In genomic region chr6:145341301-145342193, GRCm38 (mm10) we compare ENCODE assay signal across 8 mouse cellular contexts.
DNase-seq lines count a peak whose midpoint lies in the region; ATAC-seq and TF ChIP-seq lines count a peak whose summit lies in the region.

No protein-coding gene starts in this region.

- WGBS in forebrain, embryonic 16.5 days: under 1% methylated on average over 33 of the region's 33 CpGs
- WGBS in neural tube, embryonic 14.5 days: under 1% methylated on average over 33 of the region's 33 CpGs

- H3K4me1 ChIP-seq in MEL (ENCODE audit: control insufficient read depth in 1 of 2, insufficient read depth in 2 of 2, low read length in 2 of 2): no peaks in the 10 kb centered on the region; a peak in 3 of 4 replicates
- peaks cover 7% of the 10 kb centered on the region for H3K4me1 ChIP-seq in forebrain, embryonic 16.5 days (replicated peaks; ENCODE audit: control insufficient read depth, insufficient read depth, low read length)
- no peaks in the 10 kb centered on the region for H3K4me1 ChIP-seq in neural tube, embryonic 14.5 days (ENCODE audit: control insufficient read depth, insufficient read depth, low read length)
- peaks cover 21% of the 10 kb centered on the region for H3K4me1 ChIP-seq in testis, adult 2 months (ENCODE audit: control insufficient read depth, insufficient read depth, low read length)

- peak overlapping the region; percentile 53 to 74 for H3K4me3 ChIP-seq in MEL (ENCODE audit: control insufficient read depth in 1 of 2, insufficient read depth in 1 of 2, low read depth in 2 of 2, low read length in 2 of 2)
- H3K4me3 ChIP-seq in forebrain, embryonic 16.5 days (replicated peaks; ENCODE audit: low read length): peak overlapping the region; percentile 68
- peak overlapping the region; percentile 38 for H3K4me3 ChIP-seq in neural tube, embryonic 14.5 days (ENCODE audit: low read depth, low read length)
- peak overlapping the region; percentile 69 for H3K4me3 ChIP-seq in testis, adult 2 months (ENCODE audit: control insufficient read depth, low read depth, low read length)

- DNase-seq in MEL (ENCODE audit: low read depth, low spot score): peak; percentile 96
- DNase-seq in cerebellum, adult 18-20 months: peak; percentile 91 to 94
- peak; percentile 80 for DNase-seq in heart, postnatal 36 days
- DNase-seq in layer of hippocampus, adult 18-20 months (ENCODE audit: low spot score in 2 of 2): peak; percentile 76 to 96
- DNase-seq in lung, adult 18-20 months: peak; percentile 86 to 91

- no peak for TF ChIP-seq POLR2A in MEL (IDR thresholded peaks at IDR 0.05; ENCODE audit: control insufficient read depth in 1 of 2, insufficient read depth in 1 of 2, low read depth in 1 of 2, low read length in 2 of 2, poor library complexity in 1 of 2)
- TF ChIP-seq POLR2A in testis, adult 2 months (IDR thresholded peaks at IDR 0.05; ENCODE audit: control insufficient read depth, low read depth, low read length): peak; percentile 53; the same call in 1 of the 2 replicates

- no peaks in the 10 kb centered on the region; a peak in 1 of 4 replicates for H3K36me3 ChIP-seq in MEL (ENCODE audit: control insufficient read depth in 1 of 2, insufficient read depth in 2 of 2, low read length in 2 of 2)
- H3K36me3 ChIP-seq in forebrain, embryonic 16.5 days (ENCODE audit: control insufficient read depth, insufficient read depth): no peaks in the 10 kb centered on the region
- no peaks in the 10 kb centered on the region for H3K36me3 ChIP-seq in neural tube, embryonic 14.5 days (ENCODE audit: control insufficient read depth, insufficient read depth, low read length)
- H3K36me3 ChIP-seq in testis, adult 2 months (ENCODE audit: control insufficient read depth, insufficient read depth, low read length): no peaks in the 10 kb centered on the region

- peak; percentile 95 for TF ChIP-seq RAD21 in MEL (IDR thresholded peaks at IDR 0.05; ENCODE audit: low read depth, low read length)

- no peaks in the 10 kb centered on the region for H3K79me2 ChIP-seq in MEL (ENCODE audit: control insufficient read depth, insufficient read depth, low read length, poor library complexity)

- H3K9me3 ChIP-seq in MEL (replicated peaks; ENCODE audit: insufficient read depth, low read length): no peaks in the 10 kb centered on the region
- no peaks in the 10 kb centered on the region for H3K9me3 ChIP-seq in forebrain, embryonic 16.5 days (ENCODE audit: control insufficient read depth, low read length)
- no peaks in the 10 kb centered on the region for H3K9me3 ChIP-seq in neural tube, embryonic 14.5 days (ENCODE audit: control insufficient read depth, low read length)

- intact Hi-C loops in heart, postnatal 36 days (cut with DNase I): loop anchor here (1.0 to 2.0 kb wide), 6 partner anchors 91 to 253 kb away; partner anchors contain the start of genes Casc1, Etfrf1 and Kras

- H3K27ac ChIP-seq in MEL (ENCODE audit: control insufficient read depth, low read depth, low read length): peak overlapping the region; percentile 42
- H3K27ac ChIP-seq in forebrain, embryonic 16.5 days (ENCODE audit: low read length): peak overlapping the region; percentile 67
- peak overlapping the region; percentile 79 for H3K27ac ChIP-seq in neural tube, embryonic 14.5 days (ENCODE audit: low read depth, low read length)
- peak overlapping the region; percentile 68 for H3K27ac ChIP-seq in testis, adult 2 months (ENCODE audit: control insufficient read depth, insufficient read depth, low read depth, low read length)

- H3K4me2 ChIP-seq in forebrain, embryonic 16.5 days (ENCODE audit: low read length): peak overlapping the region; percentile 73
- peak overlapping the region; percentile 70 for H3K4me2 ChIP-seq in neural tube, embryonic 14.5 days (ENCODE audit: low read depth, low read length)

- TF ChIP-seq EP300 in MEL (IDR thresholded peaks at IDR 0.05; ENCODE audit: low read depth in 1 of 2, low read length in 2 of 2): no peak

- ATAC-seq in forebrain, embryonic 16.5 days: peak; percentile 49
- peak; percentile 56 for ATAC-seq in neural tube, embryonic 14.5 days (ENCODE audit: low read depth)

- peak; percentile 62 to 97 (median 70) for TF ChIP-seq CTCF in MEL (IDR thresholded peaks at IDR 0.05 in 2 of 3, conservative IDR thresholded peaks at IDR 0.05 in 1 of 3; ENCODE audit: control insufficient read depth in 1 of 3, insufficient read depth in 1 of 3, low read depth in 2 of 3, low read length in 3 of 3, poor library complexity in 1 of 3, severe bottlenecking in 1 of 3)
- peak; percentile 15; the same call in 1 of the 2 replicates for TF ChIP-seq CTCF in testis, adult 2 months (IDR thresholded peaks at IDR 0.05; ENCODE audit: control insufficient read depth, insufficient read depth, insufficient replicate concordance, low read depth, low read length)

- H3K9ac ChIP-seq in MEL (ENCODE audit: control insufficient read depth, low read depth, low read length, poor library complexity, severe bottlenecking): peak overlapping the region; percentile 61
- peak overlapping the region; percentile 24 for H3K9ac ChIP-seq in forebrain, embryonic 16.5 days (replicated peaks; ENCODE audit: low read depth, low read length)
- H3K9ac ChIP-seq in neural tube, embryonic 14.5 days (replicated peaks; ENCODE audit: low read depth, low read length): peak overlapping the region; percentile 21

- H3K27me3 ChIP-seq in MEL (ENCODE audit: control insufficient read depth in 1 of 2, insufficient read depth in 2 of 2, low read length in 2 of 2): no peaks in the 10 kb centered on the region; a peak in 1 of 4 replicates
- no peaks in the 10 kb centered on the region; the same call in 1 of the 2 replicates for H3K27me3 ChIP-seq in forebrain, embryonic 16.5 days (replicated peaks; ENCODE audit: control insufficient read depth, insufficient read depth, low read length)
- no peaks in the 10 kb centered on the region for H3K27me3 ChIP-seq in neural tube, embryonic 14.5 days (ENCODE audit: control insufficient read depth, insufficient read depth, low read length)
- no peaks in the 10 kb centered on the region for H3K27me3 ChIP-seq in testis, adult 2 months (ENCODE audit: control insufficient read depth, insufficient read depth, low read length)

TF ChIP-seq in MEL, 35 proteins besides CTCF, POLR2A, EP300 and RAD21:
- TF ChIP-seq TBP (IDR thresholded peaks at IDR 0.05; ENCODE audit: low read depth, low read length) (peak; percentile 55; the same call in 1 of the 2 replicates), SIN3A (IDR thresholded peaks at IDR 0.05; ENCODE audit: low read length) (peak; percentile 91), BHLHE40 (IDR thresholded peaks at IDR 0.05; ENCODE audit: borderline replicate concordance, low read depth, low read length) (0 out of 2 replicates have a peak, but pooled peaks have one; percentile 13), KAT2A (conservative IDR thresholded peaks at IDR 0.05; ENCODE audit: low read depth, low read length) (no peak), ETS1 (IDR thresholded peaks at IDR 0.05; ENCODE audit: low read depth, low read length) (peak; percentile 55; the same call in 1 of the 2 replicates), TCF12 (IDR thresholded peaks at IDR 0.05; ENCODE audit: low read depth, low read length) (0 out of 2 replicates have a peak, but pooled peaks have one; percentile 17), MXI1 (IDR thresholded peaks at IDR 0.05; ENCODE audit: low read depth, low read length) (peak; percentile 38), GABPA (IDR thresholded peaks at IDR 0.05; ENCODE audit: low read depth, low read length) (no peak), USF1 (IDR thresholded peaks at IDR 0.05; ENCODE audit: low read depth, low read length) (peak; percentile 45; the same call in 1 of the 2 replicates), ZC3H11A (IDR thresholded peaks at IDR 0.05; ENCODE audit: low read depth, low read length) (peak; percentile 93), RCOR1 (IDR thresholded peaks at IDR 0.05; ENCODE audit: low read depth, low read length) (peak; percentile 59), ZNF384 (IDR thresholded peaks at IDR 0.05; ENCODE audit: low read depth, low read length) (peak; percentile 100), USF2 (IDR thresholded peaks at IDR 0.05; ENCODE audit: borderline replicate concordance in 1 of 2, insufficient read depth in 1 of 2, low read depth in 1 of 2, low read length in 2 of 2) (no peak), HCFC1 (IDR thresholded peaks at IDR 0.05; ENCODE audit: low read depth, low read length) (no peak), MAZ (IDR thresholded peaks at IDR 0.05; ENCODE audit: low read depth, low read length) (peak; percentile 52; the same call in 1 of the 2 replicates), GATA1 (IDR thresholded peaks at IDR 0.05; ENCODE audit: low read depth, low read length) (peak; percentile 27; the same call in 1 of the 2 replicates), MYC (IDR thresholded peaks at IDR 0.05; ENCODE audit: low read depth, low read length) (peak; percentile 60; the same call in 1 of the 2 replicates), SMC3 (IDR thresholded peaks at IDR 0.05; ENCODE audit: low read depth, low read length) (peak; percentile 98)

Comparison
In these comparisons a context has a peak if more than half of its experiments do, and no peak if none do; other contexts are left out.
1. Peak in every context shown above with its lines: DNase-seq, ATAC-seq, H3K4me3 ChIP-seq and H3K27ac ChIP-seq.